Mouse (Mus musculus) liver, embryonic 14.5 days (tissue): ENCODE measurements around the gene Sc5d.

Experiments
- CTCF ChIP-seq: IDR thresholded peaks from 2 replicates; pipeline ENCODE4 v1.5.1; 2016; ENCODE audit warnings: antibody characterized with exemption, low read depth, control low read depth
- EP300 ChIP-seq: IDR thresholded peaks from 2 replicates; pipeline ENCODE4 v1.6.1; 2016; ENCODE audit warnings: antibody characterized with exemption, low read depth

DNA sequence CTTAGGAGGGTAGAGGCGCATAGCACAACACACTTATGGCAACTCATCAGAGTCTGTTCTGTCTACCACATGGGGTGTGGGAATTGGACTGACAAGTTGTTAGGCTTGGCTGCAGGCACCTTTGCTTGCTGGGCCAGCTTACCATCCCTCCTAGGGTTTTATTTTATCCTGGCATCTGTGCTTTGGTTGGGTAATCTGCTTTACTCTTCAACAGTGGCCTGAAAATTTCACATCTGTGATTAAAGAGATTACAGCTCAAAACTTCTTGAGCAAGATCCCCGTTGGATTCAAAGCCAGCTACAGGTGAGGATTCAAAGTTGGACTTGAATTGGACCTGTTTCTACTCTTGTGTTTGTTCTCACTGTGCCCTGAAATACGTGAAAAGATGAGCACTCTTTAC lies 29.5 kb upstream of the Sc5d start:
- TF ChIP-seq CTCF (no peak), EP300 (no peak)
